Mouse (Mus musculus) heart, embryonic 13.5 days (tissue): ENCODE data around the gene Pappa2. TPM values are rescaled to one million over a fixed set of nuclear protein-coding genes. Genes with fewer than 3 reads are reported as not detected.
A peak's percentile ranks its signal among the peaks of the same experiment; 100 is the strongest.

Experiments used
- ATAC-seq: fragments of 200-750 bp; cut with Nextera tagmentation; 2 replicates; pipeline ENCODE4 v1.8.0; 2017; ENCODE audit warnings: moderate TSS enrichment; ENCODE audit not compliant: insufficient number of reproducible peaks, low FRiP score, low TSS enrichment; ENCODE audit errors: extremely low read depth
- H3K27ac ChIP-seq: fragments of 300-500 bp; sonication (generic); replicated peaks from 2 replicates; pipeline ENCODE4 v1.5.1; 2015; ENCODE audit warnings: moderate library complexity, mild to moderate bottlenecking, inconsistent platforms
- H3K27me3 ChIP-seq: fragments of 300-500 bp; sonication (generic); replicated peaks from 2 replicates; pipeline ENCODE4 v1.6.1; 2015; ENCODE audit warnings: mild to moderate bottlenecking, inconsistent platforms
- H3K36me3 ChIP-seq: fragments of 300-500 bp; sonication (generic); 2 replicates; pipeline ENCODE4 v1.6.1; 2015; ENCODE audit warnings: mild to moderate bottlenecking, inconsistent platforms
- H3K4me1 ChIP-seq: fragments of 300-500 bp; sonication (generic); 2 replicates; pipeline ENCODE4 v1.6.1; 2015; ENCODE audit warnings: inconsistent platforms
- H3K4me2 ChIP-seq: fragments of 300-500 bp; sonication (generic); 2 replicates; pipeline ENCODE4 v1.6.1; 2015; ENCODE audit warnings: inconsistent platforms, mild to moderate bottlenecking, moderate library complexity
- H3K4me3 ChIP-seq: fragments of 300-500 bp; sonication (generic); 2 replicates; pipeline ENCODE4 v1.5.1; 2015; ENCODE audit warnings: moderate library complexity, mild to moderate bottlenecking, inconsistent platforms
- H3K9ac ChIP-seq: fragments of 300-500 bp; sonication (generic); 2 replicates; pipeline ENCODE4 v1.6.1; 2015; ENCODE audit warnings: inconsistent platforms, mild to moderate bottlenecking, moderate library complexity
- H3K9me3 ChIP-seq: fragments of 300-500 bp; sonication (generic); 2 replicates; pipeline ENCODE4 v1.6.1; 2016; ENCODE audit warnings: inconsistent platforms
- WGBS: fragments of 180-500 bp; shearing (Covaris S2); methylation state at CpG from one replicate; pipeline ENCODE4 v1.1.7; 2015; ENCODE audit warnings: mixed read lengths; 5-methylcytosine and 5-hydroxymethylcytosine counted together
- polyA plus RNA-seq: library from polyadenylated mRNA; unstranded; fragments of >200 nt; fragmentation: Nextera tagmentation; extraction: Ambion mirVana; gene quantifications from 2 replicates; pipeline ENCODE4 v1.2.1, GENCODE M21; 2015

The Pappa2 gene
- 0.57 and 0.68 TPM in 2 replicates for polyA plus RNA-seq

DNA sequence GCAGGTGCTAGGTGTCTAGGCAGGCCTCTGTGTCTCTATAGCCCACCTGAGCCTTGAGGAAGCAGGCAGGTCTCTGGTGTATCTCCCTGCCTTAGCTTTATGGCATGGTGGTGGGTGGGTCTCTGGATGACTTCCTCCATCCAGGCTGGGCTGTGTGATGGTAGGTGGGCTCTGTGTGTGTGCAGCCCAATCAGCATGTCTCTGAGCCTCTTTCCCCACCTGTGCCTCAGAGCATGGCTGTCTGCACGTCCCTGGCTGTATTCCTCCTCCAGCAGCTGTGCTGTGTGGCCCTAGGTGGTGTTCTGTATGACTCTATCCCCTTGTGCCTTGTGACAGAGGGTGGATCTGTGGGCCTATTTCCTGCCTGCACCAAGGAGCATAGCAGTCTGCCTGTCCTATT is at the start of gene Pappa2:
Gene Pappa2 (minus strand): TSS at position 101 of the 400 bp plus-strand sequence.
- Histone ChIP-seq H3K4me1 (no peaks in the 10 kb centered on the region), H3K4me2 (no peak within 1 kb of the TSS), H3K9ac (no peak within 1 kb of the TSS), H3K4me3 (no peak within 1 kb of the TSS), H3K27me3 (no peaks in the 10 kb centered on the region), H3K27ac (no peak within 1 kb of the TSS), H3K36me3 (no peaks in the 10 kb centered on the region), H3K9me3 (no peaks in the 10 kb centered on the region)
- no peak for ATAC-seq
- 50% methylated on average over 1 of the region's 1 CpGs for WGBS

DNA sequence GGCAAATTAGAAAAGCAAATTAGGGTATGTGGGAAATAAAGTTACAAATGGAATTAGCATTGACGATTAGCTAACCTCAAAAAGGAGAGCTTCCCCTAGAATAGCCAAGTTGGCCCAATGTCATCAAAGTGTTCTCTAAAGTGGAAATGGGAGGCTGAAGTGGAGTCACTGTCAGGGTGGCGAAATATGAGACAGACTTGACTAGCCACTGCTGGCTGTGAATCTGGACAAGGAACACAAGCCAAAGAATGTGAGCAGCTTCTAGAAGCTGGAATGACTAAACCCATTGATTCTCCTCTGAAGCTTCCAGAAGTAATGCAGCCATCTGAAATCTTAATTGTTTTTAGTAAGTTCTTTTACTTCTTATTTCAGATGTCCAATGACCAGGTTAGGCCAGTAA is 48.8 kb upstream of the Pappa2 start:
- Histone ChIP-seq H3K36me3 (no peaks in the 10 kb centered on the region), H3K4me2 (no peak overlapping the region), H3K27me3 (no peaks in the 10 kb centered on the region), H3K27ac (no peak overlapping the region), H3K4me3 (no peak overlapping the region), H3K9ac (no peak overlapping the region), H3K9me3 (no peaks in the 10 kb centered on the region), H3K4me1 (no peaks in the 10 kb centered on the region)
- WGBS: 79% methylated on average over 2 of the region's 2 CpGs
- no peak for ATAC-seq

DNA sequence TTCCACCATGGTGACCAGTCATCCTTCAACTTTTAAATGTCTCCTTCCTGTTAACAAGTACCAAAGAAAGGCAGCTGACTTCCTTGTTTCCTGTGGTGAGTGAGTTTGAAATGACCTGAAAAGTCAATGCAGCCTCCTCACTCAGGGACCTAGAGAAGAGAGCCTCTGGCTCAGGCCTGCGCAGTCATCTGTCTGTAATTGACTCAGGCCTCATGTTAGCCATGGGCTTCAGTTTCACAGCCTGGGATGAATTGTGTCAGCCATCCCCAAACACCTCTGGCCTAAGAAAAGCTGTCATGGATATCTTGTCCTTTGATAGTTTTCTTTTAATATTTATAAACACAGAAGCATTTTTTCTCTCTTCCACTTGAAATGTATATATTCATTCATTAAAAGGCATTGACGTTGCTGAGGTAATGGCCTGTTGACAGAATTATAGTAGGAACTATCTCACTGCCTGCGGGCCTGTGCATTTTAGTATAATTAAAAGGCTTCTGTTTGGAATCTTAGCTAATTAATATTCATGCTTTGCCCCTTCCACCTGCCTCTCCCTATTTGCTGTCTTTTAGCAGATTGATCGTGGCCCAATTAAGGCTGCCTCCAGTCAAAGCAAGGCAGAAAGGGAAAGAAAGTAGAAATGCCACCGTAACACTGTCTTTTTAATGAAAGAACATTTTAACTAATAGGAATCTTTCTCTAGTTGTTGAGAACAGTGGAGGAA is 34.8 kb upstream of the Pappa2 start:
- H3K27ac ChIP-seq: no peak overlapping the region
- no peak overlapping the region for H3K4me3 ChIP-seq
- no peaks in the 10 kb centered on the region for H3K36me3 ChIP-seq
- H3K4me1 ChIP-seq: no peaks in the 10 kb centered on the region
- H3K4me2 ChIP-seq: no peak overlapping the region
- ATAC-seq: no peak
- no peak overlapping the region for H3K9ac ChIP-seq
- 77% methylated on average over 5 of the region's 5 CpGs for WGBS
- no peaks in the 10 kb centered on the region for H3K27me3 ChIP-seq
- no peaks in the 10 kb centered on the region for H3K9me3 ChIP-seq

DNA sequence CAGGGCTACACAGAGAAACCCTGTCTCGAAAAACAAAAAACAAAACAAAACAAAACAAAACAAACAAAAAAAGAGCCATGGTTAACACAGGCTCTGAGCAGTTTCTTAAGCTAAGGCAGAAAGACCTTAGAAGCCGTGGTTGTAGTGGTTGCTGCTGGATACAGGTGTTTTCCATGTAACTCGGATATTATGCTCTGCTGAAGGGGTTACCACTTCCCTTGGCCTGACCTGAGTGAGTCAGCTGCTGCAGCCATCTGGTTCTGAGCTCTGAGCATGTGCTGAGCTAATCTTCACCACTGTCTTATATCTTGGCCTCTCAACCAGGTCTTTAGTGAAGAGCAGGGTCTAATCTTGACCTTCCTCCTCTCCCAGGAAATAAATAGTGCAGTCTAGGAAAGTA is 6.8 kb upstream of the Pappa2 start:
- 65% methylated on average over 3 of the region's 3 CpGs for WGBS

DNA sequence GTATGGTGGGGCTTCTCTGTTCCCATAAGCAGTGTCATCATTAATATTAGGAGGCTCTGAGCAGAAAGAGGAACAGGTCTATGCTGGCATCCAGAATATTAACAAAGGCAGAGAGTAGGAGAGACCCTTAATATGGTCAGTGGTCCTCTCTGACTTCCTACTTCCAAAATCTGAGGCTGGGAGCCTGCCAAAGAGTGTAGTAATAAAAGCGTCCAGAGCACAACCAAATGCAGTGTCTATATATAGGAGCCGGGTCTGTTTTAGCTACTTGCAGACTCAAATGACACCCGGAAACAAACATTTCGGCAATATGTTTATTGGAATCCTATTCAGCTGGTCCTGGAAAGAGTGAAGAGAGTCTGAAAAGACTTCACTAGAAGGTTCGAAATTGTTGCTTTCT is 17.9 kb downstream of the Pappa2 start:
- Histone ChIP-seq H3K27me3 (no peaks in the 10 kb centered on the region), H3K4me2 (peak overlapping the region; percentile 16; the same call in 1 of the 2 replicates), H3K4me1 (peaks cover 16% of the 10 kb centered on the region), H3K4me3 (no peak overlapping the region), H3K9me3 (no peaks in the 10 kb centered on the region), H3K9ac (no peak overlapping the region), H3K27ac (no peak overlapping the region), H3K36me3 (no peaks in the 10 kb centered on the region)
- WGBS: 57% methylated on average over 5 of the region's 5 CpGs
- no peak for ATAC-seq

More for the DNA sequence above, 6.8 kb upstream of the Pappa2 start:
- no peak overlapping the region for H3K4me2 ChIP-seq
- no peaks in the 10 kb centered on the region for H3K27me3 ChIP-seq
- H3K4me3 ChIP-seq: no peak overlapping the region
- no peaks in the 10 kb centered on the region for H3K4me1 ChIP-seq
- H3K9ac ChIP-seq: no peak overlapping the region
- ATAC-seq: no peak
- H3K9me3 ChIP-seq: no peaks in the 10 kb centered on the region
- H3K36me3 ChIP-seq: no peaks in the 10 kb centered on the region
- no peak overlapping the region for H3K27ac ChIP-seq

DNA sequence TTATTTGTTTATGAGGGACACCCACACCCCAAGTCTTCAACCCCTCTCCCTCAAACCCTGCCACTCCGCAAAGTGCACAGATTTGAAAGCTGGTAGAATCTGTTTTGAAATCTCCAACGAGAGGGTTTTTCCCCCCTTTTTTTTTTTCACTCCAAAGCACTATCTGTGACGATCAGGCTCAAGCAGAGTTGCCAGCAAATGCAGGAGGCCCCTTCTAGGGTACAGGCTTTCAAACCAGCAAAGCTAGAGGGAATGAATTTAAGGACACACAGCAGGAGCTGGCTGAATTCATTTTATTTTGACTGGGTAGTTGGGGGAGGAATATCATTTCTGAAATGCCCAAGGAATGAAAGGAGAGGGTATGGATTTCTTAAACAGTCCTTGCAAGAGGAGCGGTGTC is 19.3 kb downstream of the Pappa2 start:
- Histone ChIP-seq H3K27me3 (0 out of 2 replicates have a peak, but pooled peaks cover 5% of the 10 kb centered on the region), H3K27ac (no peak overlapping the region), H3K36me3 (no peaks in the 10 kb centered on the region), H3K4me1 (peaks cover 16% of the 10 kb centered on the region), H3K9me3 (no peaks in the 10 kb centered on the region), H3K4me3 (no peak overlapping the region), H3K4me2 (peak overlapping the region; percentile 47), H3K9ac (peak overlapping the region; percentile 33; the same call in 1 of the 2 replicates)
- 30% methylated on average over 4 of the region's 4 CpGs for WGBS
- ATAC-seq: no peak

DNA sequence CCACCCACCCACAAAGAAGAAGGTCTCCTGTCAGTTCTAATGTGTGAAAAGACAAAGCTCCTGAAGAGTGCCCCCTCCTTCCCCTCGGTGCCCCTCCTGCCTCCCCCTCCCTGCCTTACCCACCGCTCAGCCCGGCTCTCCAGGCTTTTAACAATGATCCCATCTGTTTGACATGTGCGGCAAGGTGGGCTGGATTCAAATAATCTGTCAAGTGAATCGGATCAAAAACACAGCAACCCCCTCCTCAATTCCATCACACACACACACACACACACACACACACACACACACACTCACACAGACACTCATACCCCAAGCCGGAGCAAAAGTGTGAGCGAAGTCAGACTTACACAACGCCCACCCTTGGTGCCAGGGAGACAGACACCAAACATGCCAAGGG is 19.7 kb downstream of the Pappa2 start:
- Histone ChIP-seq H3K9me3 (no peaks in the 10 kb centered on the region), H3K4me3 (no peak overlapping the region; the same call in 1 of the 2 replicates), H3K36me3 (no peaks in the 10 kb centered on the region), H3K4me2 (peak overlapping the region; percentile 47), H3K27me3 (0 out of 2 replicates have a peak, but pooled peaks cover 5% of the 10 kb centered on the region), H3K4me1 (peaks cover 16% of the 10 kb centered on the region), H3K27ac (no peak overlapping the region), H3K9ac (no peak overlapping the region; the same call in 1 of the 2 replicates)
- ATAC-seq: no peak
- 22% methylated on average over 8 of the region's 8 CpGs for WGBS

DNA sequence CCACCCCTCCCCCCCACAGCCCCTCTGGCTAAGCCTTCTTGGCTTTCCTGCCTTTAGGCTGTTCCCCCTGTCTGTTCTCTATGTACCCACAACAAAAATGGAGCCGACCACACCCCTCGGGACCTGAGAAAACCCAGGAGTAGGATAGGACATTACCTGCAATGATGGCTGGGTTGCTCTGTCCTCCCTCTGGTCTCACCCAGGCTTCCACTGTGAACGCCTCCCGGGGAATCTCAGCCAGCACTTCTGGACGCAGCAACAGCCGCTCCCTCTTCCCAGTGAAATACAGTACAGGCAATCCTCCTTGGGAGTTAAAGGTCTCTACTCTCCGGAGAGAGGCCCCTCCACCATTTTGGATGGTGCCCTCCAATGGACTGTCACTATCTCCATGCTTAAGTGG is 23.9 kb downstream of the Pappa2 start:
- Histone ChIP-seq H3K9ac (no peak overlapping the region), H3K27me3 (0 out of 2 replicates have a peak, but pooled peaks cover 5% of the 10 kb centered on the region), H3K4me2 (no peak overlapping the region), H3K4me1 (peaks cover 8% of the 10 kb centered on the region), H3K36me3 (no peaks in the 10 kb centered on the region), H3K9me3 (no peaks in the 10 kb centered on the region), H3K27ac (no peak overlapping the region), H3K4me3 (no peak overlapping the region)
- WGBS: 78% methylated on average over 7 of the region's 7 CpGs
- ATAC-seq: no peak

DNA sequence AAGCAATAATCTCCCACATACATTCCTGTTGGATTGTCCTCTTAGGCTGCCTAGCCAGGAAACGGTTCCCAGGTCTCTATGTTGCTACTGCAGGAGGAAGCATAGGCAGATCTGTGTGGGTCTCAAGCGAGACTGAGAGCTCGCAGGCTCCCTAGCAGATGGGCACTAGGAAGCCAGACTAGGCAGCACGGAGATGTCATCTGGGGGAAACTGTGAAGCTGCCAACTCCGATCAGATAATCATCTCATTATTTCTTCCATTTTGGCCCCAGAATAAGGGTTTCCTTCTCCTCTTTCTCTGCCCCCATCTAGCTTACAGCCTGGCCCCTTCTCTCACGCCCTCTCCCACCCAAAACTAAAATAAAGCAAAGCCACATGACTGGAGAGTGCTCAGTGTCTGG is 25.5 kb downstream of the Pappa2 start:
- Histone ChIP-seq H3K4me2 (no peak overlapping the region), H3K4me1 (no peaks in the 10 kb centered on the region), H3K27ac (no peak overlapping the region), H3K9me3 (no peaks in the 10 kb centered on the region), H3K9ac (no peak overlapping the region), H3K4me3 (no peak overlapping the region), H3K27me3 (0 out of 2 replicates have a peak, but pooled peaks cover 5% of the 10 kb centered on the region), H3K36me3 (no peaks in the 10 kb centered on the region)
- WGBS: 56% methylated on average over 6 of the region's 6 CpGs
- ATAC-seq: no peak

DNA sequence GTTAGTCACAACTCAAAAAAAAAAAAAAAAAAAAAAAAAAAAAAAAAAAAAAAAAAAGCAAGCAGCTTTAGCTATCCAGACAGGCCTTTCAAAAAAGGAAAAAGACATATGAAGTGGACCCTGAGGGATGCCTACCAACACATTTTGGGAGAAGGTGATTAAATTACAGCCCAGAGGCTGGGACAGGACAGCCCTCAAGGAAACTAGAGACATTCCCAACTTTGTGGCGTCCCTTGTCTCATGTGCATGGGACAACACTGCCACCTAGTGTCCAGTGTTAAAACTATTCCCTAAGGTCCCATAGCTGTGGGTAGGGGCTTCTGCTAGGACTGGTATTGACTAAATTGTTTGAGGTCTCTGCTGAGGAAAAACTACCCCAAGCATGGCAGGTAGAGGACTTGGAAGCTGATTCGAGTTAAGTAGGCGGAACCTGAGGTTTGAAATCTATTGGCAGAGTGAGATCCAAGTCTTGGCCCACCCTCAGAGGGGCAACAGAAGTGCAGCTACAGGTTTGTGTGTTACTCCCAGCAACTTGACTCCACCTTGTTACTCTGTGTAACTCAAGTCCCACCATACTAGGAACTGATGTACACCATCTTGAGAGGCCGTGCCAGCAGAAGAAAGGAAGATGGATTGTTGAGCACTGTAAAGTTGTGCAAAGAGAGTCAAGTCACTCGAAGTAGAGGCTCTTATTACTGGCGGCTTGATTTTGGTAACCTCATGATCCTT is 26.6 kb downstream of the Pappa2 start:
- Histone ChIP-seq H3K9ac (no peak overlapping the region), H3K4me3 (no peak overlapping the region), H3K4me2 (no peak overlapping the region), H3K4me1 (no peaks in the 10 kb centered on the region), H3K27ac (no peak overlapping the region), H3K27me3 (0 out of 2 replicates have a peak, but pooled peaks cover 5% of the 10 kb centered on the region), H3K9me3 (no peaks in the 10 kb centered on the region), H3K36me3 (no peaks in the 10 kb centered on the region)
- no peak for ATAC-seq
- 37% methylated on average over 6 of the region's 6 CpGs for WGBS

DNA sequence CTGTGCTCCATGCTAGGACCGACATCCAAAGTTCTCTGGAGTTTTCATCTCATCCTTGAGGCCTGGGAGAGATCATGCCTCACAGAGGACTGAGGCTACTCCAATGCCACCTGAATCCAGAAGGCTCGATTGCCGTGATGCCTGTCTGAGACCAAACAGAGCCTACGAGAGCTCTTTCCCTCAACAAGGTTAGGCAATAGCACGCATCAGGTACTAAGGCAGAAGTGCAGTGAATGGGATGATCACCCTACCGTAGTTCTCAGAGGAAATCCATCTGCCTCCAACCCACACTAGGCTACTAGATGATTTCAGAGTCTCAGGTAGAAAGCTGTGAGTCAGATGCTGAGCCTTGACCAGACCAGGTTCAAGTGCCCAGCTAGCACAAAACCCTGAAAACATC is 31.2 kb downstream of the Pappa2 start:
- Histone ChIP-seq H3K27me3 (no peaks in the 10 kb centered on the region), H3K4me1 (no peaks in the 10 kb centered on the region), H3K4me2 (no peak overlapping the region), H3K27ac (no peak overlapping the region), H3K4me3 (no peak overlapping the region), H3K36me3 (no peaks in the 10 kb centered on the region), H3K9ac (no peak overlapping the region), H3K9me3 (no peaks in the 10 kb centered on the region)
- 79% methylated on average over 6 of the region's 6 CpGs for WGBS
- no peak for ATAC-seq
